Mouse (Mus musculus): ENCODE data around the gene Slc46a1. TPM values are rescaled to one million over a fixed set of nuclear protein-coding genes. Genes with fewer than 3 reads are reported as not detected.

Gene Slc46a1
- total and polyA plus RNA-seq, 2 experiments from 2014 or later: 10.8 to 18.8 TPM

- DNase-seq (no peak), ATAC-seq (no peak)
- Histone ChIP-seq H3K9ac (no peak overlapping the region), H3K9me3 (ENCODE audit: low read length) (no peaks in the 10 kb centered on the region), H3K27me3 (ENCODE audit: insufficient read depth, low read length) (no peaks in the 10 kb centered on the region), H3K27ac (ENCODE audit: low read depth, low read length) (no peak overlapping the region), H3K4me1 (ENCODE audit: insufficient read depth) (no peaks in the 10 kb centered on the region), H3K36me3 (ENCODE audit: insufficient read depth) (no peaks in the 10 kb centered on the region), H3K4me3 (ENCODE audit: low read depth, low read length) (no peak overlapping the region), H3K4me2 (ENCODE audit: low read depth) (no peak overlapping the region)
- TF ChIP-seq CTCF (IDR thresholded peaks at IDR 0.05; ENCODE audit: low read depth): no peak
- 79% methylated on average over 7 of the region's 7 CpGs for WGBS
Observed at GRCm38 (mm10) chr11:78454276-78454675, 11.2 kb upstream of the Slc46a1 start.

- peak; percentile 47 for TF ChIP-seq CTCF (IDR thresholded peaks at IDR 0.05; ENCODE audit: low read depth)
- DNase-seq: no peak
- Histone ChIP-seq H3K36me3 (ENCODE audit: insufficient read depth) (no peaks in the 10 kb centered on the region), H3K9ac (no peak overlapping the region), H3K4me1 (ENCODE audit: insufficient read depth) (no peaks in the 10 kb centered on the region), H3K9me3 (ENCODE audit: low read length) (no peaks in the 10 kb centered on the region), H3K4me2 (ENCODE audit: low read depth) (no peak overlapping the region), H3K4me3 (ENCODE audit: low read depth, low read length) (no peak overlapping the region), H3K27ac (ENCODE audit: low read depth, low read length) (no peak overlapping the region), H3K27me3 (ENCODE audit: insufficient read depth, low read length) (no peaks in the 10 kb centered on the region)
- no peak for ATAC-seq
- WGBS: 41% methylated on average over 5 of the region's 5 CpGs
Observed at GRCm38 (mm10) chr11:78455308-78455707, 10.2 kb upstream of the Slc46a1 start.

GRCm38 (mm10) chr11:78458740-78459139 lies 6.8 kb upstream of the Slc46a1 start:
- Histone ChIP-seq H3K27me3 (ENCODE audit: insufficient read depth, low read length) (no peaks in the 10 kb centered on the region), H3K27ac (ENCODE audit: low read depth, low read length) (no peak overlapping the region), H3K9ac (no peak overlapping the region), H3K9me3 (ENCODE audit: low read length) (no peaks in the 10 kb centered on the region), H3K36me3 (ENCODE audit: insufficient read depth) (no peaks in the 10 kb centered on the region), H3K4me2 (ENCODE audit: low read depth) (no peak overlapping the region), H3K4me1 (ENCODE audit: insufficient read depth) (no peaks in the 10 kb centered on the region), H3K4me3 (ENCODE audit: low read depth, low read length) (no peak overlapping the region)
- DNase-seq (no peak), ATAC-seq (no peak)
- no peak for TF ChIP-seq CTCF (IDR thresholded peaks at IDR 0.05; ENCODE audit: low read depth)
- 84% methylated on average over 17 of the region's 17 CpGs for whole genome bisulfite sequencing

GRCm38 (mm10) chr11:78461894-78462293 lies 3.6 kb upstream of the Slc46a1 start:
- DNase-seq: no peak
- no peaks in the 10 kb centered on the region for H3K9me3 ChIP-seq (ENCODE audit: low read length)
- no peak overlapping the region for H3K9ac ChIP-seq
- 84% methylated on average over 1 of the region's 1 CpGs for WGBS
- H3K4me3 ChIP-seq (ENCODE audit: low read depth, low read length): no peak overlapping the region
- TF ChIP-seq CTCF (IDR thresholded peaks at IDR 0.05; ENCODE audit: low read depth): peak; percentile 52
- H3K4me1 ChIP-seq (ENCODE audit: insufficient read depth): peaks cover 10% of the 10 kb centered on the region; the same call in 1 of the 2 replicates
- ATAC-seq: no peak
- no peak overlapping the region for H3K27ac ChIP-seq (ENCODE audit: low read depth, low read length)
- H3K4me2 ChIP-seq (ENCODE audit: low read depth): no peak overlapping the region
- no peaks in the 10 kb centered on the region for H3K36me3 ChIP-seq (ENCODE audit: insufficient read depth)
- no peaks in the 10 kb centered on the region for H3K27me3 ChIP-seq (ENCODE audit: insufficient read depth, low read length)

- 77% methylated on average over 5 of the region's 5 CpGs for WGBS
- peaks cover 11% of the 10 kb centered on the region; the same call in 1 of the 2 replicates for H3K4me1 ChIP-seq (ENCODE audit: insufficient read depth)
- no peaks in the 10 kb centered on the region for H3K36me3 ChIP-seq (ENCODE audit: insufficient read depth)
- TF ChIP-seq CTCF (IDR thresholded peaks at IDR 0.05; ENCODE audit: low read depth): no peak
- no peaks in the 10 kb centered on the region for H3K9me3 ChIP-seq (ENCODE audit: low read length)
- no peak overlapping the region for H3K4me2 ChIP-seq (ENCODE audit: low read depth)
- H3K27me3 ChIP-seq (ENCODE audit: insufficient read depth, low read length): no peaks in the 10 kb centered on the region
- H3K9ac ChIP-seq: no peak overlapping the region
- no peak for DNase-seq
- no peak overlapping the region for H3K27ac ChIP-seq (ENCODE audit: low read depth, low read length)
- H3K4me3 ChIP-seq (ENCODE audit: low read depth, low read length): no peak overlapping the region
- ATAC-seq: no peak
Observed at GRCm38 (mm10) chr11:78462669-78463068, 2.8 kb upstream of the Slc46a1 start.

GRCm38 (mm10) chr11:78463286-78464036 lies 2.0 kb upstream of the Slc46a1 start:
- ATAC-seq (no peak), DNase-seq (no peak)
- WGBS: 69% methylated on average over 13 of the region's 13 CpGs
- H3K27me3 ChIP-seq (ENCODE audit: insufficient read depth, low read length): no peaks in the 10 kb centered on the region
- H3K9ac ChIP-seq: no peak overlapping the region
- H3K4me2 ChIP-seq (ENCODE audit: low read depth): no peak overlapping the region
- H3K36me3 ChIP-seq (ENCODE audit: insufficient read depth): no peaks in the 10 kb centered on the region
- no peak overlapping the region for H3K27ac ChIP-seq (ENCODE audit: low read depth, low read length)
- H3K4me1 ChIP-seq (ENCODE audit: insufficient read depth): peaks cover 11% of the 10 kb centered on the region; the same call in 1 of the 2 replicates
- H3K9me3 ChIP-seq (ENCODE audit: low read length): no peaks in the 10 kb centered on the region
- H3K4me3 ChIP-seq (ENCODE audit: low read depth, low read length): no peak overlapping the region
- no peak for TF ChIP-seq CTCF (IDR thresholded peaks at IDR 0.05; ENCODE audit: low read depth)

GRCm38 (mm10) chr11:78465116-78465515 lies 381 bp upstream of the Slc46a1 start:
- TF ChIP-seq CTCF (IDR thresholded peaks at IDR 0.05; ENCODE audit: low read depth): no peak
- Histone ChIP-seq H3K27me3 (ENCODE audit: insufficient read depth, low read length) (no peaks in the 10 kb centered on the region), H3K27ac (ENCODE audit: low read depth, low read length) (no peak overlapping the region; the same call in 1 of the 2 replicates), H3K9ac (no peak overlapping the region), H3K9me3 (ENCODE audit: low read length) (no peaks in the 10 kb centered on the region), H3K4me2 (ENCODE audit: low read depth) (peak overlapping the region; percentile 66), H3K36me3 (ENCODE audit: insufficient read depth) (no peaks in the 10 kb centered on the region), H3K4me1 (ENCODE audit: insufficient read depth) (peaks cover 11% of the 10 kb centered on the region; the same call in 1 of the 2 replicates), H3K4me3 (ENCODE audit: low read depth, low read length) (peak overlapping the region; percentile 50)
- WGBS: 20% methylated on average over 9 of the region's 9 CpGs
- ATAC-seq: no peak
- DNase-seq: peak; percentile 17

Data from forebrain, postnatal 0 days (tissue).